Mouse (Mus musculus): ENCODE results near the gene Eif5a. TPM values are rescaled to one million over a fixed set of nuclear protein-coding genes. Genes with fewer than 3 reads are reported as not detected.
A peak's percentile ranks its signal among the peaks of the same experiment; 100 is the strongest.
"Not testable (repeated sequence)": the region's sequence is repeated elsewhere in the genome, so short reads cannot be mapped to it uniquely, and the experiment has no call there.

The Eif5a gene
- polyA plus RNA-seq, 1 experiment from 2014 or later, result 2,108 TPM

- H3K4me2 ChIP-seq (replicated peaks; ENCODE audit: low read depth, low read length), result peak within 1 kb of the TSS; percentile 55
- no peaks in the 10 kb centered on the region for H3K9me3 ChIP-seq (ENCODE audit: control insufficient read depth, low read length)
- H3K36me3 ChIP-seq (ENCODE audit: control insufficient read depth, insufficient read depth, low read length), result peaks cover 17% of the 10 kb centered on the region
- peak; percentile 41 for ATAC-seq (ENCODE audit: low FRiP score, low TSS enrichment)
- H3K9ac ChIP-seq (ENCODE audit: low read depth, low read length), result peak within 1 kb of the TSS; percentile 67
- H3K4me3 ChIP-seq (ENCODE audit: low read length), result peak within 1 kb of the TSS; percentile 44
- H3K27me3 ChIP-seq (ENCODE audit: control insufficient read depth, insufficient read depth, low read length), result peaks cover 33% of the 10 kb centered on the region
- H3K27ac ChIP-seq (ENCODE audit: low read depth, low read length), result peak within 1 kb of the TSS; percentile 80
- WGBS, result 8% methylated on average over 24 of the region's 24 CpGs
- H3K4me1 ChIP-seq (ENCODE audit: control insufficient read depth, insufficient read depth, low read length), result peaks cover 4% of the 10 kb centered on the region; the same call in 1 of the 2 replicates
Observed at GRCm38 (mm10) chr11:69964650-69965270, 43.0 kb upstream of the Eif5a start, which contains the start of gene Cldn7. Cldn7 (plus strand) TSS chr11:69964779.

DNA sequence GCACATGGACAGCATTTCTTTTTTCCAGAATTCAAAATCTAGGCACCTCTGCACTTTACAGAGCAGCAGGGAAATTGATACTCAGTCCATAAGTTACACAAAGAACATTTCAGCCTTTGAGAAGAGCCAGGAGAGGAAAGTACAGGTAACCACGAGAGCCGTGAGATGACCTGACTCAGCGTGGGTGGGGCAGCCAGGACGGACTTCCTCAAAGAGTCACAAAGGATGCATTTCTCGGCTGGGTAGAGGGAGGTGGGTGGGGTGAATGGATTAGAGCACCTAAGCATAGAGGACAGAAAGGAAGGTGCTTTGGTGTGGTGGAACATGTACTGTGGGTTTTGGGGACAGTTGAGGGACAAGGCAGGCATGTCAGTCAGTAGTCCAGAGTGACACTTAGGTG is 40.1 kb upstream of the Eif5a start:
- Histone ChIP-seq H3K4me3 (ENCODE audit: low read length) (no peak overlapping the region), H3K4me2 (replicated peaks; ENCODE audit: low read depth, low read length) (no peak overlapping the region), H3K9me3 (ENCODE audit: control insufficient read depth, low read length) (no peaks in the 10 kb centered on the region), H3K36me3 (ENCODE audit: control insufficient read depth, insufficient read depth, low read length) (no peaks in the 10 kb centered on the region), H3K27ac (ENCODE audit: low read depth, low read length) (no peak overlapping the region), H3K9ac (ENCODE audit: low read depth, low read length) (no peak overlapping the region), H3K4me1 (ENCODE audit: control insufficient read depth, insufficient read depth, low read length) (peaks cover 4% of the 10 kb centered on the region; the same call in 1 of the 2 replicates), H3K27me3 (ENCODE audit: control insufficient read depth, insufficient read depth, low read length) (peaks cover 29% of the 10 kb centered on the region)
- 31% methylated on average over 5 of the region's 5 CpGs for WGBS
- ATAC-seq (ENCODE audit: low FRiP score, low TSS enrichment), result no peak

DNA sequence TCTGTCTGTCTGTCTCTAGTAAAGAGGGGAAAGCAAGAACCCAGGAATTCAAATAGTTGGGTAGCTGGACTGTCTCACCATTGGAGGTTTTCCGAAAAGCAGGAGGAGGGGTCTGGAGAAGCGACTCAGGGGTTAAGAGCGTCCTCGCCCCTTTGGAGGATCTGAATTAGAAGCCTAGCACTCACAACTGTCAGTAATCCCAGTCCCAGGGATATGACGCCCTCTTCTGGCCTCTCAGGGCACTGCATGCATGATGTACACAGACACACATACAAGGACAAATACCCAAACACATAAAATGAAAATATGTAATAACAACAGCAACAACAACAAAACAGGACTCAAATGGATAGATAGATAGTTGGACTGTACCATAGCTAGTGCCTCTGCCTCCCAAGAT is 38.9 kb upstream of the Eif5a start:
- Histone ChIP-seq H3K9me3 (ENCODE audit: control insufficient read depth, low read length) (no peaks in the 10 kb centered on the region), H3K27me3 (ENCODE audit: control insufficient read depth, insufficient read depth, low read length) (peaks cover 17% of the 10 kb centered on the region), H3K4me3 (ENCODE audit: low read length) (no peak overlapping the region), H3K4me1 (ENCODE audit: control insufficient read depth, insufficient read depth, low read length) (no peaks in the 10 kb centered on the region), H3K36me3 (ENCODE audit: control insufficient read depth, insufficient read depth, low read length) (no peaks in the 10 kb centered on the region), H3K4me2 (replicated peaks; ENCODE audit: low read depth, low read length) (no peak overlapping the region), H3K27ac (ENCODE audit: low read depth, low read length) (no peak overlapping the region), H3K9ac (ENCODE audit: low read depth, low read length) (no peak overlapping the region)
- no peak for ATAC-seq (ENCODE audit: low FRiP score, low TSS enrichment)
- 43% methylated on average over 5 of the region's 5 CpGs for WGBS

DNA sequence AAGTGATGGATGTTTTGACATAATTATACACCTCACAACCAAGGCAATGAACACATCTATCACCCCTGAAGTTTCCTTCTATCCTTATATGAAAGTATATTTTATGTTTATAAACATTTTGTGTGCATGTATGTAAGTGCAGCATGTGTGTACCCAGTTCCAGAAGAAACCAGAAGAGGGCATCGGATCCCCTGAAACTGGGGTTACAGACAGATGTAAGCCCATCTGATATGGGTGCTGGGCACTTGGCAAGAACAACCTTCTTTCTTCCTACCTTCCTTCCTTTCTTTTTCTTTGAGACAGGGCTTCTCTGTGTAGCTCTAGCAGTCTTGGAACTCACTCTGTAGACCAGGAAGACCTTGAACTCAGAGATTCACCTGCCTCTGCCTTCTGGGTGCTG is 34.5 kb upstream of the Eif5a start:
- ATAC-seq (ENCODE audit: low FRiP score, low TSS enrichment), result no peak
- H3K27me3 ChIP-seq (ENCODE audit: control insufficient read depth, insufficient read depth, low read length), result no peaks in the 10 kb centered on the region
- no peaks in the 10 kb centered on the region for H3K4me1 ChIP-seq (ENCODE audit: control insufficient read depth, insufficient read depth, low read length)
- H3K4me3 ChIP-seq (ENCODE audit: low read length), result no peak overlapping the region
- H3K9ac ChIP-seq (ENCODE audit: low read depth, low read length), result no peak overlapping the region
- WGBS, result 69% methylated on average over 1 of the region's 1 CpGs
- no peaks in the 10 kb centered on the region for H3K9me3 ChIP-seq (ENCODE audit: control insufficient read depth, low read length)
- H3K27ac ChIP-seq (ENCODE audit: low read depth, low read length), result no peak overlapping the region
- H3K36me3 ChIP-seq (ENCODE audit: control insufficient read depth, insufficient read depth, low read length), result no peaks in the 10 kb centered on the region
- no peak overlapping the region for H3K4me2 ChIP-seq (replicated peaks; ENCODE audit: low read depth, low read length)

GRCm38 (mm10) chr11:69955618-69956017 is 33.9 kb upstream of the Eif5a start:
- not testable (repeated sequence) for H3K9ac ChIP-seq (ENCODE audit: low read depth, low read length); H3K27ac ChIP-seq (ENCODE audit: low read depth, low read length); ATAC-seq (ENCODE audit: low FRiP score, low TSS enrichment); H3K4me3 ChIP-seq (ENCODE audit: low read length); H3K36me3 ChIP-seq (ENCODE audit: control insufficient read depth, insufficient read depth, low read length); H3K4me1 ChIP-seq (ENCODE audit: control insufficient read depth, insufficient read depth, low read length); H3K4me2 ChIP-seq (replicated peaks; ENCODE audit: low read depth, low read length); H3K27me3 ChIP-seq (ENCODE audit: control insufficient read depth, insufficient read depth, low read length); H3K9me3 ChIP-seq (ENCODE audit: control insufficient read depth, low read length)
- 77% methylated on average over 4 of the region's 4 CpGs for WGBS

GRCm38 (mm10) chr11:69953267-69953915 is 31.6 kb upstream of the Eif5a start:
- no peak overlapping the region for H3K4me2 ChIP-seq (replicated peaks; ENCODE audit: low read depth, low read length)
- H3K4me1 ChIP-seq (ENCODE audit: control insufficient read depth, insufficient read depth, low read length), result 0 out of 2 replicates have a peak, but pooled peaks cover 3% of the 10 kb centered on the region
- H3K27ac ChIP-seq (ENCODE audit: low read depth, low read length), result no peak overlapping the region
- 70% methylated on average over 11 of the region's 11 CpGs for WGBS
- no peak overlapping the region for H3K4me3 ChIP-seq (ENCODE audit: low read length)
- H3K9me3 ChIP-seq (ENCODE audit: control insufficient read depth, low read length), result no peaks in the 10 kb centered on the region
- H3K36me3 ChIP-seq (ENCODE audit: control insufficient read depth, insufficient read depth, low read length), result no peaks in the 10 kb centered on the region
- H3K27me3 ChIP-seq (ENCODE audit: control insufficient read depth, insufficient read depth, low read length), result no peaks in the 10 kb centered on the region
- no peak overlapping the region; the same call in 1 of the 2 replicates for H3K9ac ChIP-seq (ENCODE audit: low read depth, low read length)
- no peak for ATAC-seq (ENCODE audit: low FRiP score, low TSS enrichment)

DNA sequence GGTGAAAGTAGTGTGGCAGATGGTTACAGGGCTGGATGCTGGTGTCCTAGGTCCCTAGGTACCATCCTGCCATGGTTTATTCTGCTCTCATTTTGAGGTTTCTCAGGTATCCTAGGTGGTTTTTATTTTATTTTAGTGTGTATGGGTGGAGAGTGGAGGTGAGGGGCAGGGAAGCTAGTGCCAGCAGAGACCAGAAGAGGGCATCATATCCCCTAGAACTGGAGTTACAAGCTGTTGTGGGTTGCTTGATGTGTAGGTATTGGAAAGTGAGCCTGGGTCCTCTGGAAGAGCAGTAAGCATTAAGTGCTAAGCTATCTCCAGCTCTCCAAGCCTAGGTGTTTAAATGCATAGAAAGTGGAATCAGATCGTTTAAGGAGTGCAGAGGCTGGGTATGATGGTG is 30.5 kb upstream of the Eif5a start:
- WGBS, result 45% methylated on average over 1 of the region's 1 CpGs
- no peaks in the 10 kb centered on the region for H3K27me3 ChIP-seq (ENCODE audit: control insufficient read depth, insufficient read depth, low read length)
- no peak overlapping the region for H3K9ac ChIP-seq (ENCODE audit: low read depth, low read length)
- no peak overlapping the region for H3K4me3 ChIP-seq (ENCODE audit: low read length)
- H3K4me1 ChIP-seq (ENCODE audit: control insufficient read depth, insufficient read depth, low read length), result 0 out of 2 replicates have a peak, but pooled peaks cover 3% of the 10 kb centered on the region
- no peaks in the 10 kb centered on the region for H3K36me3 ChIP-seq (ENCODE audit: control insufficient read depth, insufficient read depth, low read length)
- ATAC-seq (ENCODE audit: low FRiP score, low TSS enrichment), result no peak
- no peak overlapping the region for H3K4me2 ChIP-seq (replicated peaks; ENCODE audit: low read depth, low read length)
- H3K9me3 ChIP-seq (ENCODE audit: control insufficient read depth, low read length), result no peaks in the 10 kb centered on the region
- no peak overlapping the region for H3K27ac ChIP-seq (ENCODE audit: low read depth, low read length)

DNA sequence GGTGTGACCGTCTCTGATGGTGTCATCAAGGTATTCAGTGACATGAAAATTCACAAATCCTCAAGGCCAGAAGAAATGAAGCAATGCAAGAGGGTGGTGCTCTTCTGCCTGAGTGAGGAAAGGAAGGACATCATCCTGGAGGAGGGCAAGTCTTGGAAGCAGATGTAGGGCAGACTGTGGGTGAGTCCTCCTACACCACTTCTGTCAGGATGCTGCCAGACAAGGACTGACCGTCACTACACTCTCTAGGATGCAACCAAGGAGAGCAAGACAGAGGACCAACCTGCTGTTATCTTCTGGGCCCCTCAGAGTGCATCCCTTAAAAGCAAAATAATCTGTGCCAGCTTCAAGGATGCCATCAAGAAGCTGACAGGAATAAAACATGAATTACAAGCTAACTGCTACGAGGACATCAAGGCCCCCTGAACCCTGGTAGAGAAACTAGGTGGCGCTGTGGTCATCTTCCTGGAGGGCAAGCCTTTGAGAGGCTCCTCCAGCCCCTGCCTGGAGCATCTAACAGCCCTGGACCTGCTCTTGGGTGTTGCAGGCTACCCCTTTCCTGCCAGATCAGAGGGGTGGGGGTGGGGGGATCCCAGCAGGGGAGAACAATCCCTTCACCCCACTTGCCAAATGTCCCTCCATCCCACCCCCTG is 29.2 kb upstream of the Eif5a start:
- no peaks in the 10 kb centered on the region for H3K36me3 ChIP-seq (ENCODE audit: control insufficient read depth, insufficient read depth, low read length)
- H3K4me2 ChIP-seq (replicated peaks; ENCODE audit: low read depth, low read length), result no peak overlapping the region
- no peak overlapping the region for H3K27ac ChIP-seq (ENCODE audit: low read depth, low read length)
- no peaks in the 10 kb centered on the region for H3K27me3 ChIP-seq (ENCODE audit: control insufficient read depth, insufficient read depth, low read length)
- H3K4me1 ChIP-seq (ENCODE audit: control insufficient read depth, insufficient read depth, low read length), result peaks cover 9% of the 10 kb centered on the region; the same call in 1 of the 2 replicates
- no peak overlapping the region for H3K4me3 ChIP-seq (ENCODE audit: low read length)
- 46% methylated on average over 4 of the region's 4 CpGs for WGBS
- no peak overlapping the region for H3K9ac ChIP-seq (ENCODE audit: low read depth, low read length)
- H3K9me3 ChIP-seq (ENCODE audit: control insufficient read depth, low read length), result no peaks in the 10 kb centered on the region
- ATAC-seq (ENCODE audit: low FRiP score, low TSS enrichment), result no peak

- Histone ChIP-seq H3K27ac (ENCODE audit: low read depth, low read length) (peak overlapping the region; percentile 90), H3K36me3 (ENCODE audit: control insufficient read depth, insufficient read depth, low read length) (peaks cover 14% of the 10 kb centered on the region), H3K9ac (ENCODE audit: low read depth, low read length) (peak overlapping the region; percentile 65), H3K27me3 (ENCODE audit: control insufficient read depth, insufficient read depth, low read length) (no peaks in the 10 kb centered on the region), H3K4me1 (ENCODE audit: control insufficient read depth, insufficient read depth, low read length) (peaks cover 9% of the 10 kb centered on the region; the same call in 1 of the 2 replicates), H3K4me2 (replicated peaks; ENCODE audit: low read depth, low read length) (peak overlapping the region; percentile 78), H3K9me3 (ENCODE audit: control insufficient read depth, low read length) (no peaks in the 10 kb centered on the region), H3K4me3 (ENCODE audit: low read length) (peak overlapping the region; percentile 58)
- under 1% methylated on average over 14 of the region's 14 CpGs for WGBS
- peak; percentile 45 for ATAC-seq (ENCODE audit: low FRiP score, low TSS enrichment)
Observed at GRCm38 (mm10) chr11:69948763-69949150, 27.0 kb upstream of the Eif5a start.

All from kidney, embryonic 14.5 days (tissue).